Mouse (Mus musculus) heart, embryonic 14.5 days (tissue): ENCODE measurements at regions not wholly inside any gene's neighbourhood (a gene's known extent, or its start where the extent isn't known, plus 50 kb on each side); places are given as distances from the start of the nearest gene placed in this dataset.

Experiments used
- ATAC-seq: fragments of 200-750 bp; cut with Nextera tagmentation; 2 replicates; pipeline ENCODE4 v1.8.0; 2017; ENCODE audit warnings: low read depth, moderate TSS enrichment; ENCODE audit not compliant: insufficient number of reproducible peaks, insufficient read depth, low FRiP score
- H3K27ac ChIP-seq, 2 experiments: fragments of 200-500 bp in 1 of 2; fragments of 300-500 bp in 1 of 2; sonication (generic) in 1 of 2; replicated peaks in 1 of 2; 2 replicates each; pipeline ENCODE4 v1.5.1; 2012 to 2014; ENCODE audit warnings: low read depth in 2 of 2, low read length in 2 of 2, control low read depth in 1 of 2, mild to moderate bottlenecking in 1 of 2, mixed read lengths in 1 of 2; ENCODE audit not compliant: control insufficient read depth in 1 of 2, insufficient read depth in 1 of 2
- H3K27me3 ChIP-seq: fragments of 300-500 bp; sonication (generic); 2 replicates; pipeline ENCODE4 v1.6.1; 2014; ENCODE audit warnings: mild to moderate bottlenecking, low read length, control low read depth; ENCODE audit not compliant: control insufficient read depth, insufficient read depth
- H3K36me3 ChIP-seq: fragments of 300-500 bp; sonication (generic); 2 replicates; pipeline ENCODE4 v1.6.1; 2014; ENCODE audit warnings: mild to moderate bottlenecking, control low read depth, low read length, mixed read lengths; ENCODE audit not compliant: control insufficient read depth, insufficient read depth
- H3K4me1 ChIP-seq, 2 experiments: fragments of 200-500 bp in 1 of 2; fragments of 300-500 bp in 1 of 2; sonication (generic) in 1 of 2; 2 replicates each; pipeline ENCODE4 v1.6.1; 2012 to 2014; ENCODE audit warnings: low read length in 2 of 2, control low read depth in 1 of 2, mixed read lengths in 1 of 2; ENCODE audit not compliant: control insufficient read depth in 2 of 2, insufficient read depth in 2 of 2
- H3K4me2 ChIP-seq: fragments of 300-500 bp; sonication (generic); 2 replicates; pipeline ENCODE4 v1.6.1; 2014; ENCODE audit warnings: mild to moderate bottlenecking, low read length
- H3K4me3 ChIP-seq, 2 experiments: fragments of 200-500 bp in 1 of 2; fragments of 300-500 bp in 1 of 2; sonication (generic) in 1 of 2; 2 replicates each; pipeline ENCODE4 v1.5.1; 2012 to 2014; ENCODE audit warnings: low read length in 2 of 2, mild to moderate bottlenecking in 2 of 2, control low read depth in 1 of 2, low read depth in 1 of 2, moderate library complexity in 1 of 2; ENCODE audit not compliant: control insufficient read depth in 1 of 2, insufficient read depth in 1 of 2
- H3K9ac ChIP-seq: fragments of 300-500 bp; sonication (generic); 2 replicates; pipeline ENCODE4 v1.6.1; 2014; ENCODE audit warnings: mild to moderate bottlenecking, low read length
- H3K9me3 ChIP-seq: fragments of 300-500 bp; sonication (generic); 2 replicates; pipeline ENCODE4 v1.6.1; 2016; ENCODE audit warnings: low read length, control low read depth; ENCODE audit not compliant: control insufficient read depth
- WGBS: fragments of 180-500 bp; shearing (Covaris S2); extraction: QIAGEN DNeasy Blood & Tissue Kit; methylation state at CpG from one replicate; pipeline ENCODE4 v1.1.7; 2014; 5-methylcytosine and 5-hydroxymethylcytosine counted together

DNA sequence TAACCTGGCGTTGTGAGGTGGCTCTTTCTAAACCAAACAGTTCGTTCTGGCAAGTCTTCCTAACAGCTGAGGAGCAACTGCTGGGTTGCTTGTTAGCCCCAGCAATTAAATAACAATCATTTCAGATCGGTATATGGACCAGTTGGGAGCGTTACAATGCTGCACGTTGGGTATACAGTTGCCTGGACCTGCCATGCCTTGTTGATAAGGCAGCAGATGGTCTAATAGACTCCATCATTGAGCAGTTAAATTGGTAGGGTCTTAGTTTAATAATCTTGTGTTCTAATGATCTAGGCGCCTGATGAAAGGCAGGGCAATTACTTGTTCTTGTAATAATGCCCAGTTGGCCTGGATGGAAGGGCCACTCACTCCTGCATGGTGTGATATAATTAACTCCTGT, 150.1 kb upstream of the Eomes start:
- H3K36me3 ChIP-seq: no peaks in the 10 kb centered on the region
- H3K4me2 ChIP-seq: no peak overlapping the region
- ATAC-seq: no peak
- no peak overlapping the region for H3K27ac ChIP-seq
- H3K27me3 ChIP-seq: no peaks in the 10 kb centered on the region
- H3K9me3 ChIP-seq: no peaks in the 10 kb centered on the region
- H3K4me1 ChIP-seq: peaks cover 0 to 2% of the 10 kb centered on the region in 2 experiments; a peak in 1 of 4 replicates
- no peak overlapping the region for H3K9ac ChIP-seq
- H3K4me3 ChIP-seq: no peak overlapping the region
- 80% methylated on average over 6 of the region's 6 CpGs for WGBS

DNA sequence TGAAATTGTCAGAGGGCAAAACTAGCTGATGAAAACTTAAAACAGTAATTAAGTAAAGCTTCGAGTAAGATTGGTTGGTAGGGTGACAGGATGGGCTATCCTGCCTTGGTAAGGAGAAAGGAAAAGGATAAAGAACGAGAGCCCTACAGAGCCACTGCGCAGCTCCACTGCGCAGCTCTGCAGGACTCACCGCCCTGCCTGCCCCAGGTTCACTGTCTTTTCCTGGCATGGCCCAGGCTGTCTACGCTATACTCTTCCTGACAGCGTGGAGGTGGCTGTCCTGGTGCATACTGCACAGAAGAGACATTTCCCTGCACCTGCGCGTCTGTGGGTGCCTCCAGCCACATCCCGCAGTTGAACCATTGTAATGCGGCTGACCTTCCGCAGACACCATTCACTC, 136.6 kb upstream of the Eomes start:
- peak overlapping the region; percentile 58 for H3K4me2 ChIP-seq
- WGBS: 45% methylated on average over 12 of the region's 12 CpGs
- H3K27ac ChIP-seq: no peak overlapping the region
- no peaks in the 10 kb centered on the region for H3K4me1 ChIP-seq
- no peak overlapping the region for H3K9ac ChIP-seq
- no peaks in the 10 kb centered on the region for H3K9me3 ChIP-seq
- ATAC-seq: no peak
- H3K4me3 ChIP-seq: peak overlapping the region; percentile 25 to 43
- 0 out of 2 replicates have a peak, but pooled peaks cover 8% of the 10 kb centered on the region for H3K27me3 ChIP-seq
- no peaks in the 10 kb centered on the region for H3K36me3 ChIP-seq

DNA sequence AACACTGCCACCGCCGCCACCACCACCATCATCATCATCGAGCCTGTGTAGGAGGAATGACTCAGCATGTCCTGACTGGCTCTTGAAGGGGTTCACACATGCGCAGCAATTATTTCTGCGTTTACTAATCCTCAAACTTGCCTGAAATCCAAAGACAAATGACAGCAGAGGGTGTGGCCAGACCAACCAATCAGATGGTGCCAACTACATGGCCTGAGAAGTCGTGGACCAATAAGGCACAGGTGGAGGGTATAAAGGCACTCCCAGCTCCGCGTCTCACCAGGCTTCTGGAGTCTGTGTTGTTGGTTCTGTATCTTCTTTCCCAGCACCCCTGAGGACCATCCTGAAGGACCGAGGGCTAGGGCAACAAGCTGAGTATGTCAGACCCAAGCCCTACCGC, 123.1 kb upstream of the Eomes start:
- no peaks in the 10 kb centered on the region for H3K27me3 ChIP-seq
- no peaks in the 10 kb centered on the region for H3K36me3 ChIP-seq
- no peak overlapping the region for H3K9ac ChIP-seq
- no peak for ATAC-seq
- H3K9me3 ChIP-seq: no peaks in the 10 kb centered on the region
- 91% methylated on average over 10 of the region's 10 CpGs for WGBS
- H3K4me2 ChIP-seq: no peak overlapping the region
- no peak overlapping the region for H3K4me3 ChIP-seq
- no peak overlapping the region for H3K27ac ChIP-seq
- H3K4me1 ChIP-seq: no peaks in the 10 kb centered on the region

DNA sequence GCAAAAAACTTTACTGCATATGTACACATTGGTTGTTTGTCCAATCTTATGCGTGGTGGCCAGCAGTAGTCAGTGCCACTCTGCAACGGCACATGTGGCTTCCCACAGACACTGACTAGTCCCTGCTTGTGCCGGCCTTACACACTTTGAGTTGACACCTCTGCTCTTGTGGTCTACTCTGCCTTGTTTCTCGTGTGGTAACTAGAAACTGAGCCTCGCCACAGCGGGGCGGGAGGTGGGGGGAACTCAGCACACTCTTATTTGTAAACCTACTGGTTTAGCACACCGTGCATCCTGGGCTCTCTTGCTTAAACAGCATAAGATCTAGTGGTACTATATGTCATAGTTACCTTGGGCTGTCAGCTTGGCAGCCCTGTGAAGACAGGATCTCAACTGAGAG, 120.6 kb upstream of the Eomes start:
- H3K9me3 ChIP-seq: no peaks in the 10 kb centered on the region
- H3K4me2 ChIP-seq: no peak overlapping the region
- H3K27me3 ChIP-seq: no peaks in the 10 kb centered on the region
- no peak overlapping the region for H3K4me3 ChIP-seq
- no peak overlapping the region for H3K9ac ChIP-seq
- no peak overlapping the region for H3K27ac ChIP-seq
- WGBS: 92% methylated on average over 8 of the region's 8 CpGs
- H3K36me3 ChIP-seq: no peaks in the 10 kb centered on the region
- no peak for ATAC-seq
- H3K4me1 ChIP-seq: no peaks in the 10 kb centered on the region

DNA sequence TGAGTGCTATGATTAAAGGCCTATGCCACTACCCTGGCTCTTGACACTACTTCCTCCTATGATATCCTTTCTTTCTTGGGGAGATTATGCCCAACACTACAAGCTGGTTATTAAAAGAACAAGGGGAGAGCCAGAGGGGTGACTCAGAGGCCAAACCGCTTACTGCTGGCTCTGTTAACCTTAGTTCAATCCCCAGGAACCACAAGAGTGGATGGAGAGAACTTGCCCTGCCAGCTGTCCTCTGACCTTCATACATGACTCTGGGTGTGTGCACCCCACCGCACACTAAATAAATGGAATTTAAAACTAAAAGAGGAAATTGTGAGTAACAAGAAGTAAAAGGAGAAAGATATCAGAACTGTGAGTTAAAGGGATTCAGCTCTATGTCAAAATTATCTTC, 114.1 kb upstream of the Eomes start:
- Histone ChIP-seq H3K27me3 (no peaks in the 10 kb centered on the region), H3K4me3 (no peak overlapping the region), H3K9ac (no peak overlapping the region), H3K9me3 (no peaks in the 10 kb centered on the region), H3K36me3 (no peaks in the 10 kb centered on the region), H3K4me1 (no peaks in the 10 kb centered on the region), H3K27ac (no peak overlapping the region), H3K4me2 (no peak overlapping the region)
- no peak for ATAC-seq
- WGBS: 88% methylated on average over 2 of the region's 2 CpGs

DNA sequence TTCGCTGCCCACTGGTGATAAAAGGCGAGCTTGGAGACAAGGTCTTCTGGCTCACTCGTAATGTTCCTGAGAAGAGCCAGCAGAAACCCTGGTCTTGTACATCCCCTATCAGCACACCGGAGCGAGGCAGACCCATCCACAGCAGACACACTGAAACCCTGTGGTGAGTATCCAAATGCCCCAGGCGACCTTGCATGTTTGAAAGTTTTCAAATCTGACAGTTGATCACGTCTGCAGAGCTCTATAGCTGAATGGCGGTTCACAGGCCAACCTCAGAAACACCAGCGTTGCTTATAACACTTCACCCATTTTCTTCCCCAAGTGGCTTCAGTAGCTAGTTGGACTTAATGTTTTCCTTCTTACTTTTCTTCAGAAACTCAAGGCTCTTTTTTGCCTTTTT, 112.6 kb upstream of the Eomes start:
- no peak for ATAC-seq
- Histone ChIP-seq H3K36me3 (no peaks in the 10 kb centered on the region), H3K27me3 (no peaks in the 10 kb centered on the region), H3K4me2 (no peak overlapping the region), H3K4me3 (no peak overlapping the region), H3K9me3 (no peaks in the 10 kb centered on the region), H3K4me1 (no peaks in the 10 kb centered on the region), H3K27ac (no peak overlapping the region), H3K9ac (no peak overlapping the region)
- WGBS: 68% methylated on average over 9 of the region's 9 CpGs

DNA sequence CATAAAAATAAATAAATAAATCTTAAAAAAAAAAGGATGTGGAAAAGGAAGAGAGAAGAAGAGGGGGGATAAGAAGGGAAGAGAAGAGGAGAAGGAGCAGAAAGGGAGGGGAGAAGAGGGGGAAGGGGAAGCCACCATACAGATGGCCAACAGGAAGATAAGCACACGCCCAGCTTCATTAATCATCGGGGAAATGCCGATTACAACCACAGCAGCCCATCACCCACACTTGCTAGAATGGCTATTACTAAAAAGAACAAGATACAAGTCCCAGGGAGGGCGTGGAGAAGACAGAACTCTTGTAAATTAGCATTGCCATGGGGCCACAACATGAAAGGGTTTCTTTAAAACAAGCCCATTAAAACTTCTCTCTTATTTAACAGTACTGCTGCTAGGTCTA, 110.7 kb upstream of the Eomes start:
- WGBS: 72% methylated on average over 4 of the region's 4 CpGs

DNA sequence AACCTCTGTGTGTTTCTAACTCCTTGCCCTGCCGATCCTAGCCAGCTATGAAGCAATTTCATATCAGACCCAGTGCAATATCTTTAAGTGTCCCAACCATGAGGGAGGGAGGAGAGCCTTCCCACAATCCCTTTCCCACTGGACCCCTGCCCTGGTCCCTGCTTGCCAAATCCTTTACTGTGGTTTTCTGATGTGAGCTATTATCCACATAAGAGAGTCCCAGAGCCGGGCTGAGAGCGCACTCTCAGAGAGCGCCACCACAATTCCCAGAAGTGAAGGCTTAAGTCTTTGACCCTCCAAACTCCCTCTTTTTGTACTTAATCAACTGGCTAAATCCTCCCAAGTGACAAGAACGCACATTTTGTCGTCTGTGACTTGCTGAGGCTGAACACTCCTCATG, 107.4 kb upstream of the Eomes start:
- ATAC-seq: no peak
- Histone ChIP-seq H3K36me3 (no peaks in the 10 kb centered on the region), H3K27ac (no peak overlapping the region), H3K27me3 (no peaks in the 10 kb centered on the region), H3K9me3 (no peaks in the 10 kb centered on the region), H3K4me3 (no peak overlapping the region), H3K4me1 (no peaks in the 10 kb centered on the region), H3K4me2 (no peak overlapping the region), H3K9ac (no peak overlapping the region)
- WGBS: 80% methylated on average over 6 of the region's 6 CpGs

More for the DNA sequence above, 110.7 kb upstream of the Eomes start:
- Histone ChIP-seq H3K4me2 (no peak overlapping the region), H3K27me3 (no peaks in the 10 kb centered on the region), H3K4me1 (no peaks in the 10 kb centered on the region), H3K9me3 (no peaks in the 10 kb centered on the region), H3K9ac (no peak overlapping the region), H3K27ac (no peak overlapping the region), H3K4me3 (no peak overlapping the region), H3K36me3 (no peaks in the 10 kb centered on the region)
- no peak for ATAC-seq
